Mouse (Mus musculus) MEL (cell line): Measurements from ENCODE around the gene Pcca. TPM values are rescaled to one million over a fixed set of nuclear protein-coding genes. Genes with fewer than 3 reads are reported as not detected.

Experiments used
- DNase-seq: peaks from one replicate; pipeline ENCODE4 v3.0.0; 2011; ENCODE audit warnings: low read depth, low spot score
- H3K27ac ChIP-seq: 2 replicates; pipeline ENCODE4 v1.5.1; 2012; ENCODE audit warnings: low read depth, mild to moderate bottlenecking, control low read depth, low read length, moderate library complexity; ENCODE audit not compliant: control insufficient read depth
- H3K27me3 ChIP-seq, 2 experiments: fragments of 150-350 bp in 1 of 2; sonication (generic) in 1 of 2; 2 replicates each; pipeline ENCODE4 v1.6.1; 2012; ENCODE audit warnings: low read length in 2 of 2, mild to moderate bottlenecking in 2 of 2, improper control_type of control experiment in 1 of 2, moderate library complexity in 1 of 2; ENCODE audit not compliant: insufficient read depth in 2 of 2, control insufficient read depth in 1 of 2
- H3K36me3 ChIP-seq, 2 experiments: 2 replicates each; pipeline ENCODE4 v1.6.1; 2012 to 2014; ENCODE audit warnings: low read length in 2 of 2, improper control_type of control experiment in 1 of 2, inconsistent platforms in 1 of 2, mild to moderate bottlenecking in 1 of 2; ENCODE audit not compliant: insufficient read depth in 2 of 2, control insufficient read depth in 1 of 2
- H3K4me1 ChIP-seq, 2 experiments: fragments of 150-350 bp in 1 of 2; sonication (generic) in 1 of 2; 2 replicates each; pipeline ENCODE4 v1.6.1; 2012; ENCODE audit warnings: low read length in 2 of 2, improper control_type of control experiment in 1 of 2, mild to moderate bottlenecking in 1 of 2; ENCODE audit not compliant: insufficient read depth in 2 of 2, control insufficient read depth in 1 of 2
- H3K4me3 ChIP-seq, 2 experiments: fragments of 150-350 bp in 1 of 2; sonication (generic) in 1 of 2; 2 replicates each; pipeline ENCODE4 v1.5.1; 2012; ENCODE audit warnings: low read depth in 2 of 2, low read length in 2 of 2, mild to moderate bottlenecking in 2 of 2, moderate library complexity in 2 of 2, control low read depth in 1 of 2, improper control_type of control experiment in 1 of 2; ENCODE audit not compliant: control insufficient read depth in 1 of 2, insufficient read depth in 1 of 2
- H3K79me2 ChIP-seq: 2 replicates; pipeline ENCODE4 v1.6.1; 2012; ENCODE audit warnings: mild to moderate bottlenecking, low read length, moderate library complexity; ENCODE audit not compliant: control insufficient read depth, poor library complexity, insufficient read depth
- H3K9ac ChIP-seq: 2 replicates; pipeline ENCODE4 v1.6.1; 2012; ENCODE audit warnings: low read depth, mild to moderate bottlenecking, control low read depth, low read length, moderate library complexity; ENCODE audit not compliant: control insufficient read depth, poor library complexity, severe bottlenecking
- H3K9me3 ChIP-seq: fragments of 150-350 bp; sonication (generic); replicated peaks from 2 replicates; pipeline ENCODE4 v1.6.1; 2012; ENCODE audit warnings: mild to moderate bottlenecking, low read length, improper control_type of control experiment, moderate library complexity; ENCODE audit not compliant: insufficient read depth
- CHD1 ChIP-seq: IDR thresholded peaks from 2 replicates; pipeline ENCODE4 v1.6.1; 2012; ENCODE audit warnings: low read depth, mild to moderate bottlenecking, inconsistent platforms, low read length, improper control_type of control experiment
- ELF1 ChIP-seq: IDR thresholded peaks from 2 replicates; pipeline ENCODE4 v1.6.1; 2014; ENCODE audit warnings: low read depth, mild to moderate bottlenecking, inconsistent platforms, low read length, improper control_type of control experiment, moderate library complexity
- GATA1 ChIP-seq: IDR thresholded peaks from 2 replicates; pipeline ENCODE4 v1.6.1; 2011; ENCODE audit warnings: low read depth, low read length, improper control_type of control experiment
- MAX ChIP-seq: IDR thresholded peaks from 2 replicates; pipeline ENCODE4 v1.6.1; 2011; ENCODE audit warnings: low read length, improper control_type of control experiment
- MXI1 ChIP-seq: IDR thresholded peaks from 2 replicates; pipeline ENCODE4 v1.6.1; 2011; ENCODE audit warnings: mild to moderate bottlenecking, low read depth, low read length, improper control_type of control experiment
- POLR2A ChIP-seq, 2 experiments: IDR thresholded peaks; 2 replicates each; pipeline ENCODE4 v1.6.1; 2011 to 2012; ENCODE audit warnings: low read length in 2 of 2, mild to moderate bottlenecking in 2 of 2, control low read depth in 1 of 2, improper control_type of control experiment in 1 of 2, low read depth in 1 of 2, moderate library complexity in 1 of 2; ENCODE audit not compliant: control insufficient read depth in 1 of 2, insufficient read depth in 1 of 2, poor library complexity in 1 of 2
- RAD21 ChIP-seq: IDR thresholded peaks from 2 replicates; pipeline ENCODE4 v1.6.1; 2011; ENCODE audit warnings: mild to moderate bottlenecking, low read depth, low read length, improper control_type of control experiment
- RCOR1 ChIP-seq: IDR thresholded peaks from 2 replicates; pipeline ENCODE4 v1.6.1; 2012; ENCODE audit warnings: low read depth, mild to moderate bottlenecking, inconsistent platforms, low read length, improper control_type of control experiment
- UBTF ChIP-seq: IDR thresholded peaks from 2 replicates; pipeline ENCODE4 v1.6.1; 2012; ENCODE audit warnings: low read depth, mild to moderate bottlenecking, inconsistent platforms, low read length, improper control_type of control experiment, moderate library complexity, borderline replicate concordance; ENCODE audit not compliant: insufficient read depth
- USF2 ChIP-seq, 2 experiments: IDR thresholded peaks; 2 replicates each; pipeline ENCODE4 v1.6.1; 2011 to 2012; ENCODE audit warnings: improper control_type of control experiment in 2 of 2, low read length in 2 of 2, borderline replicate concordance in 1 of 2, inconsistent platforms in 1 of 2, low read depth in 1 of 2, mild to moderate bottlenecking in 1 of 2; ENCODE audit not compliant: insufficient read depth in 1 of 2
- ZNF384 ChIP-seq: IDR thresholded peaks from 2 replicates; pipeline ENCODE4 v1.6.1; 2012; ENCODE audit warnings: low read depth, mild to moderate bottlenecking, inconsistent platforms, low read length, improper control_type of control experiment
- polyA plus RNA-seq, 2 experiments: library from polyadenylated mRNA; stranded (reverse) in 1 of 2; unstranded in 1 of 2; fragments of >175 nt in 1 of 2; fragments of >200 nt in 1 of 2; gene quantifications; 2 replicates each; pipeline versions ENCODE4 v1.2.1 to v1.2.4; 2012; ENCODE audit warnings: low replicate concordance in 2 of 2, low read depth in 1 of 2; ENCODE audit not compliant: insufficient read length in 2 of 2, insufficient read depth in 1 of 2, missing spikeins in 1 of 2
- total RNA-seq: library from RNA; depleted of rRNA; stranded (reverse); fragments of 300-350 nt; gene quantifications from 2 replicates; pipeline ENCODE4 v1.2.3, GENCODE M21; 2012

Gene Pcca
- total and polyA plus RNA-seq, 3 experiments = 21.2 to 22.7 TPM; not detected in 1

DNA sequence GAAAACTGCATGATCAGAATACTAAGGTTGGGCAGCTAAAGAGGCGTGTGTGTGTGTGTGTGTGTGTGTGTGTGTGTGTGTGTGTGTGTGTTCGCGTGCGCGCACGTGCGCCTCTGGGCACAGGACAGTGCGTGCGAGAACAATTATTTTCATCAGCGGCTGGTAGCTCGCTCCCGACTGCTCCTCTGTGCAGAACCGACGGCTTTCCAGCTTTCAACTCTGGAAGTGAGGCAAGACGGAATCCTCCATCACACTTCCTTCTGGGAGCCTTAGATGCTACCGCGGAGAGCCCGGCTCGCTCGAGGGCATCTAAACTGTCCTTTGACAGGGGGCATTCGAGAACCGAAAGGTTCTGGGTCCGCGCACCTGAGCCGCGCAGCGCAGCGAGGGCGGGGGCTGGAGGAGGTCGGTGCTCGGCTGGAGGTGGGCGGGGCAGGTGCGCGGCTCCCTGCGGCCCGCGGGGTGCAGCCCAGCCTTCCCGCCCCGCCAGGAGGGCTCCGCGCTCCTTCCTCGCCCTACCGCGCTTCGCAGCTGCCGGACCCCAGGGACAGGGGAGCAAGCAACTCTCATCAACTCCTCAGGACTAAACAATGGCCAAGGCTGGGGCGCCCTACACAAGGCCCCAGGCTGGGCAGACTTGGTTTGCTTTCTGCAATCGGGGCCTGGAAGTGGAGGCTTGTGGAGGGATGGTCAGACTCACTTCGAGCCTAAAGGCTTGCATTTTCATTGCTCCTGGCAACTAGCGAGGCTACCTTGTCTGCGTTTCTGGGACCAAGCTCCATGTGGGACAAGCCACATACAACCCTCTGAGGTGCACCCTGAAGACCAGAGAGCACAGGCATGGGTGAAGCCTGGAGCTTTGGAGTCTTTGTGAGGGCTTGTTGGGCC, 43.4 kb upstream of the Pcca start, which contains the start of gene Gm10837:
Gm10837 (plus strand) TSS at position 146 of the 888 bp plus-strand sequence.
- Histone ChIP-seq H3K79me2 (no peaks in the 10 kb centered on the region), H3K9me3 (no peaks in the 10 kb centered on the region), H3K4me3 (no peak within 1 kb of the TSS), H3K4me1 (no peaks in the 10 kb centered on the region), H3K27me3 (no peaks in the 10 kb centered on the region), H3K27ac (no peak within 1 kb of the TSS), H3K9ac (no peak within 1 kb of the TSS), H3K36me3 (no peaks in the 10 kb centered on the region)
- TF ChIP-seq USF2 (IDR thresholded peaks at IDR 0.05; ENCODE audit: borderline replicate concordance in 1 of 2, insufficient read depth in 1 of 2, low read depth in 1 of 2, low read length in 2 of 2) = no peak
- TF ChIP-seq RAD21 = no peak
- TF ChIP-seq ELF1 = no peak
- no peak for TF ChIP-seq RCOR1
- no peak for DNase-seq

DNA sequence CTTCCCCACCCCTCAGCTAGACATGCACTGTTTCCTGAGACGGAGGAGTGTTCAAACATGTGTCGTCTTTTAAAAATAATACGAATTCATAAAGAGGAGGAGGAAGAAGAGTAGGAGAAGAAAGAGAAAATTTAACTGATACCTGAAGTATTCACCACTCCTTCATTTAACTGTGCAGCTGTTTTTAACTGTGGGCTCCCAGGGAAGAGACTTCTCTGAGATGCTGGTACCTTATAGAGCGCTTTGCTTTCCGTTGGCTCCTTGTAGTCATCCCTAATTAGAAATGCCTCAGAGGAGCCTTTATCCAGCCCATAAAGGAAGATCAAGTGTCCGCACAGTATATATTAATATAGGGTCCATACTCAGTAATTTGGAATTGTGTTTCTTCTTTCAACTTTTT, 42.6 kb upstream of the Pcca start:
- no peaks in the 10 kb centered on the region for H3K9me3 ChIP-seq
- H3K36me3 ChIP-seq = no peaks in the 10 kb centered on the region
- no peak overlapping the region for H3K9ac ChIP-seq
- no peak overlapping the region for H3K27ac ChIP-seq
- H3K27me3 ChIP-seq = no peaks in the 10 kb centered on the region
- TF ChIP-seq UBTF (no peak), RAD21 (no peak), GATA1 (no peak), MXI1 (no peak)
- TF ChIP-seq, all 39 proteins: peak for 0
- DNase-seq = no peak
- no peaks in the 10 kb centered on the region for H3K79me2 ChIP-seq
- H3K4me1 ChIP-seq = no peaks in the 10 kb centered on the region
- H3K4me3 ChIP-seq = no peak overlapping the region

DNA sequence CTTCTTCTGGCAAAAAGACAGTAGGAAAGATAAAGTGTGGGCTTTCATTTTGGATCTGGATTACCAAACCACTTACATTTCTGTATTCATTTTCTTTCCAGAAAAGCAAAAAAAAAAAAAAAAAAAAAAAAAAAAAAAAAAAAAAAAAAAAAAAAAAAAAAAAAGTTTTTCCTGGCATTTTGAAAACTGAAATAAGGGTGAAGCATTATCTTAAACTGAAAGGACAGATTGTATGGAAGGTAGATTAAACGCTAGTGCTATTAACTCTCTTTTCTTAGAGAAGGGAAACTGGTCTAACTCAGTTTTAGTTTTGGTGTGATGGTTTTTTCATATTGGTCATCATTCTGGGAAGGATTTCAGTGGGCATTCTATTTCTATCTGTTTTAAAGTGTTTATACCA, 42.1 kb upstream of the Pcca start:
- Histone ChIP-seq H3K4me3 (no peak overlapping the region), H3K9ac (no peak overlapping the region), H3K27me3 (no peaks in the 10 kb centered on the region), H3K36me3 (no peaks in the 10 kb centered on the region), H3K79me2 (no peaks in the 10 kb centered on the region), H3K4me1 (no peaks in the 10 kb centered on the region), H3K27ac (no peak overlapping the region), H3K9me3 (no peaks in the 10 kb centered on the region)
- no peak for DNase-seq
- TF ChIP-seq POLR2A (IDR thresholded peaks at IDR 0.05; ENCODE audit: control insufficient read depth in 1 of 2, insufficient read depth in 1 of 2, low read depth in 1 of 2, low read length in 2 of 2, poor library complexity in 1 of 2) (no peak), CHD1 (no peak), ZNF384 (peak; percentile 69), MAX (no peak)
